Mouse (Mus musculus) myocyte (in vitro differentiated cells): ENCODE measurements around the gene Olfr608.

Experiments used
- E2F4 ChIP-seq: IDR thresholded peaks from one replicate; pipeline ENCODE4 v1.6.1; 2011; ENCODE audit warnings: mild to moderate bottlenecking, control low read depth, moderate library complexity; ENCODE audit not compliant: insufficient read depth
- MYOG ChIP-seq, 3 experiments: IDR thresholded peaks; one replicate each; pipeline ENCODE4 v1.6.1; 2011; ENCODE audit warnings: control low read depth in 2 of 3, low read depth in 2 of 3, mild to moderate bottlenecking in 2 of 3; ENCODE audit not compliant: insufficient read length in 2 of 3, control insufficient read depth in 1 of 3, insufficient read depth in 1 of 3
- POLR2A ChIP-seq: IDR thresholded peaks from one replicate; pipeline ENCODE4 v1.6.1; 2011; ENCODE audit warnings: low read depth, mild to moderate bottlenecking, control low read depth, moderate library complexity; ENCODE audit not compliant: insufficient read length
- POLR2AphosphoS2 ChIP-seq: IDR thresholded peaks from one replicate; pipeline ENCODE4 v1.6.1; 2011; ENCODE audit warnings: low read depth, control low read depth; ENCODE audit not compliant: insufficient read length

DNA sequence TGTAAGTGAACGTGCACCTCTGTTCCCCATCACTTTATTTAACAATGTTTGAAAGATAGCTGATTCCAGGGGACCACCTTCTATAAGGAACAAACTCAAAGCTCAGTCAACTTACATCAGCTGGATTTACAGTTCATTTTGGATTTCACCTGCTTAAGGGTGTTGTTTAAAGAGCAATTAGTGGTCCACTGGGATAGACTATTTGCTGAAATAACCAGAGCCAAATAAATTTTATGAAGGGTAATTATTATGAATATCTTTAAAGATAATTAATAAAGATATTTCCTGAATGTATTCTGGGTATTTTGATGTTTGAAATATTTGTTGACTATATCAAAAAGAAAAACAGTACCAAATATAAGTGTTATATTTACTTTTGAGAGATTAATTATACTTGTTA is 24.3 kb upstream of the Olfr608 start, which contains the start of gene Olfr605:
- TF ChIP-seq POLR2A (no peak), E2F4 (no peak), POLR2AphosphoS2 (no peak), MYOG (IDR thresholded peaks at IDR 0.05; ENCODE audit: control insufficient read depth in 1 of 3, insufficient read depth in 1 of 3, insufficient read length in 2 of 3, low read depth in 2 of 3) (no peak)
